Mouse (Mus musculus) small intestine, adult 2 months (tissue): Measurements from ENCODE around the gene Hs2st1.

Experiments used
- CTCF ChIP-seq: fragments of 200-500 bp; IDR thresholded peaks from 2 replicates; pipeline ENCODE4 v1.5.1; 2012; ENCODE audit warnings: low read depth, mild to moderate bottlenecking, control low read depth, inconsistent platforms, low read length, moderate library complexity, mixed read lengths; ENCODE audit not compliant: insufficient replicate concordance, insufficient read length; ENCODE audit errors: extremely low read depth
- POLR2A ChIP-seq: fragments of 200-500 bp; IDR thresholded peaks from 2 replicates; pipeline ENCODE4 v1.6.1; 2012; ENCODE audit warnings: low read depth, mild to moderate bottlenecking, control low read depth, inconsistent platforms, low read length, moderate library complexity

- TF ChIP-seq CTCF (no peak), POLR2A (no peak)
These were observed 19.9 kb downstream of the Hs2st1 start for GRCm38 (mm10) chr3:144550036-144550435.
